Mouse (Mus musculus): ENCODE measurements around the gene Trmt1. TPM values are rescaled to one million over a fixed set of nuclear protein-coding genes. Genes with fewer than 3 reads are reported as not detected.

Gene Trmt1
- 9.4 TPM for polyA plus RNA-seq (2014; fragmentation: Illumina TruSeq; extraction: RNeasy Lipid Tissue Mini Kit (QIAGEN cat#74804); ENCODE audit: low read depth, low replicate concordance)

DNA sequence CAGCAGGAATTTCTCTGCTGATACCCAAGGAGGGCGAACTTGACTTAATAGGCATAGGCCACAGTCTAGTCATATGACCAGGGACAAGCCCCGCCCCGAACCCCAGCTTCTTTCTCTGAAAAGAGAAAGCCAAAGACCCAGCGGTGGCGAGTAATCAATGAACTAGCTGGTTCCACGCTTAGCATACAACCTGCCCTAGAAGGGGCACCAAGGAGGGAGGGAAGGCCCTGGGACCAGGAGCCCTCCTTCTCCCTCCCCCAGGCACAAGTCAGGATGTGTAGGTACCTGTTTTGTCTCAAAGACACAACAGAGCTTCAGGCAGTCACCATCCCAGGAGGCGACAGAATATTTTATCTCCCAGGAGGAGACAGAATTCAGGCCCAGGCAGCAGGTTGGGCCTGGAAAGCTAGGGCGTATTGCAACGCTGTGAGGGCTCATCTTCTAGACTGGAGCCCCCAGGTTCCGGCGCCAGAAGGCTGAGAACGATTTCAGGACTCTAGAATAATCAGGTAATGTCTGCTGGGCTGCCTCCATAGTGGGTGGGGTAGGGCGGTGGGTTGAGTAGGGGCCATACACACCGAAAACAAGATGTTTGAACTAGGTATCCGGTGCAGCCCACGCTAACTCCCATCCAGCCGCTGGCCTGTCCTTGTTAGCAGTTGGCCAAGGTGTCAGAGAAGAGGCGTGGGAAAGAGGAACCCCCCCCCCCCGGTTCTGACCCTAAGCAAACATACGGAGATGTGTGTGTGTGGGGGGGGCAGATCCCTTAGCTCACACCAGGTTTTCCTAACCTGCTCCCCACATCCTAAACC, at the start of gene Trmt1:
Gene Trmt1 (plus strand): TSS at position 117 of the 812 bp plus-strand sequence.

GRCm38 (mm10) chr8:84662581-84663065, 23.5 kb upstream of the Trmt1 start, which contains the start of gene Ier2:
Gene Ier2, minus strand, starts transcription at chr8:84662852.

GRCm38 (mm10) chr8:84687705-84688100, 1.6 kb downstream of the Trmt1 start, which contains the start of gene Nacc1:
Gene Nacc1, minus strand, starts transcription at chr8:84687862.

DNA sequence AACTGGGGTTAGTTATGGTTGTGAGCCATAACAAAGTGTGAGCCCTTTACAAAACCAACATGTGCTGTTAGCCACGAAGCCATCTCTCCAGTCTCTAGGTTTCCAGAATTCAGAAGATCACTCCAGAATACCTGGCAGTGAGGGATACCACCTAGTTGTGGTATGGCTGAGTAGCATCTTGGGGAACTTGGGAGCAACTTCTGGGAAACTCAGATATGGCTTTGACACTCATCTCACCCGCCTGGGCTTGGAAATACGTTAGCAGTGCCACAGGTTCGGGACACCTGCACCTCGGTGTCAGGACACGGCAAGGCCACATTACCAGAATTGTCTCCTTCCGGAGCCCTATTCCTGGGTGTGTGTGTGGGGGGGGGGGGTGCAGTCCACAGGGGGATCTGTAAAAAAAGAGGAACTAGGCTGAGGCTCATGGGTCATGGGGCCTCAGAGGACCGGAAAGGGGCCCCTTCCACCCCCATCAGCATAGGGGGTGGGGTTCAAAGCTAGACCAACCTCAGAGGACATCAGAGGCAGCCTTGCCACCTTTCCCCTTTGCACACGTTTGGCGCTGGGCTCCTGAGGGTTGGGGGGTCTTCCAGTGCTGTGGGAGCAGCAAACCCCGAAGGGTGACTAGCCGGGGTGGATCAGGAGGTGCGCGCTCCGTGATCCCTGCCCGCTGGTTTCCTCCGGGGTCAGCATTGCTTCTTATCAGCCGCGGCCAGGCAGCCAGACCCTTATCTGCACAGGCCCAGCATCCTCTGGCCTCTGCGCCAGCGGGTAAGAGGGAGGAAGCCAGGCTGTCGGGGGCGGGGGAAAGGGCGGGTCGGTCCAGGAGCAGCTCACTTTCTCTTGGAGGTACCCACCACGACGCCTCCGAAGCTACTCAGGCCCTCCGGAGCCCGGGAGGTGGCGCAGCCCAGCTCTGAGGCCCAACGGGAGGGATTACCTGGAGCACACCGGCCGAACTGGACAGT, 15.1 kb downstream of the Trmt1 start, which contains the start of gene Lyl1:
Gene Lyl1 (plus strand): TSS at position 517 of the 971 bp plus-strand sequence.

GRCm38 (mm10) chr8:84722850-84723570, 36.9 kb downstream of the Trmt1 start, which contains the start of gene G430095P16Rik:
Gene G430095P16Rik, plus strand, starts transcription at chr8:84723007.

Other genes with a start within 250 kb of the Trmt1 start
- gene Ier2, start 23.5 kb upstream of the Trmt1 start, polyA plus RNA-seq (2014; fragmentation: Illumina TruSeq; extraction: RNeasy Lipid Tissue Mini Kit (QIAGEN cat#74804); ENCODE audit: low read depth, low replicate concordance): 2.4 TPM
- 3.7 TPM for gene Nacc1, start 1.6 kb downstream of the Trmt1 start, polyA plus RNA-seq (2014; fragmentation: Illumina TruSeq; extraction: RNeasy Lipid Tissue Mini Kit (QIAGEN cat#74804); ENCODE audit: low read depth, low replicate concordance)
- not detected for gene Lyl1, start 15.2 kb downstream of the Trmt1 start, polyA plus RNA-seq (2014; fragmentation: Illumina TruSeq; extraction: RNeasy Lipid Tissue Mini Kit (QIAGEN cat#74804); ENCODE audit: low read depth, low replicate concordance)
- not detected for gene G430095P16Rik, start 36.7 kb downstream of the Trmt1 start, polyA plus RNA-seq (2014; fragmentation: Illumina TruSeq; extraction: RNeasy Lipid Tissue Mini Kit (QIAGEN cat#74804); ENCODE audit: low read depth, low replicate concordance)
- 13.9 TPM for gene Nfix, start 114.0 kb downstream of the Trmt1 start, polyA plus RNA-seq (2014; fragmentation: Illumina TruSeq; extraction: RNeasy Lipid Tissue Mini Kit (QIAGEN cat#74804); ENCODE audit: low read depth, low replicate concordance)
- gene Dand5, start 136.5 kb downstream of the Trmt1 start, polyA plus RNA-seq (2014; fragmentation: Illumina TruSeq; extraction: RNeasy Lipid Tissue Mini Kit (QIAGEN cat#74804); ENCODE audit: low read depth, low replicate concordance): 5.4 TPM
- gene Gadd45gip1, start 145.2 kb downstream of the Trmt1 start, polyA plus RNA-seq (2014; fragmentation: Illumina TruSeq; extraction: RNeasy Lipid Tissue Mini Kit (QIAGEN cat#74804); ENCODE audit: low read depth, low replicate concordance): 2.3 TPM
- gene Rad23a, start 154.4 kb downstream of the Trmt1 start, polyA plus RNA-seq (2014; fragmentation: Illumina TruSeq; extraction: RNeasy Lipid Tissue Mini Kit (QIAGEN cat#74804); ENCODE audit: low read depth, low replicate concordance): 9.2 TPM
- 638 TPM for gene Calr, start 160.6 kb downstream of the Trmt1 start, polyA plus RNA-seq (2014; fragmentation: Illumina TruSeq; extraction: RNeasy Lipid Tissue Mini Kit (QIAGEN cat#74804); ENCODE audit: low read depth, low replicate concordance)
- gene Farsa, start 170.7 kb downstream of the Trmt1 start, polyA plus RNA-seq (2014; fragmentation: Illumina TruSeq; extraction: RNeasy Lipid Tissue Mini Kit (QIAGEN cat#74804); ENCODE audit: low read depth, low replicate concordance): 4.7 TPM
- 6.2 TPM for gene Syce2, start 185.8 kb downstream of the Trmt1 start, polyA plus RNA-seq (2014; fragmentation: Illumina TruSeq; extraction: RNeasy Lipid Tissue Mini Kit (QIAGEN cat#74804); ENCODE audit: low read depth, low replicate concordance)
- 51.8 TPM for gene Gcdh, start 207.6 kb downstream of the Trmt1 start, polyA plus RNA-seq (2014; fragmentation: Illumina TruSeq; extraction: RNeasy Lipid Tissue Mini Kit (QIAGEN cat#74804); ENCODE audit: low read depth, low replicate concordance)
- not detected for gene Klf1, start 215.6 kb downstream of the Trmt1 start, polyA plus RNA-seq (2014; fragmentation: Illumina TruSeq; extraction: RNeasy Lipid Tissue Mini Kit (QIAGEN cat#74804); ENCODE audit: low read depth, low replicate concordance)
- 10.7 TPM for gene Dnase2a, start 222.3 kb downstream of the Trmt1 start, polyA plus RNA-seq (2014; fragmentation: Illumina TruSeq; extraction: RNeasy Lipid Tissue Mini Kit (QIAGEN cat#74804); ENCODE audit: low read depth, low replicate concordance)